Mouse (Mus musculus): ENCODE measurements at regions not wholly inside any gene's neighbourhood (a gene's known extent, or its start where the extent isn't known, plus 50 kb on each side); places are given as distances from the start of the nearest gene placed in this dataset.

DNA sequence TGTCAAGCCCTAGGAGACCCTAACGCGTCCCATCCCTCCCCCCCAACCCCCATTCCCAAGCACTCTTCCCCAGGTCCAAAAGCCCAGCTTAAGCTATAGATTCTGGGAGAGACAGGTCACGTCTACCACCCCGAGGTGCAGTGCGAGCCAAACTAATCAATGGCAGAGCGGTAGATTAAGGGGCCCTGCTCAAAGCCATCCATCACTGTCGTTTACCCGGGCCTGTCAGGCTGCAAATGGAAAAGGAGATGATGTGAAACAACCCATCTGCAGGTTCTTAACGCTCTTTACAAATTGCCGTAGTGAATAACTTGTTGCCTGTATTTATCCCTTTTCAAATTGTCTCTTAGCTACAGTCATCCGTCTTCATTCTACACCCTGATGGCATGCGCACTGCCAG, 126.2 kb upstream of the Nectin1 start:
- Histone ChIP-seq H3K9ac (ENCODE audit: low read depth, low read length) (no peak overlapping the region), H3K27me3 (ENCODE audit: insufficient read depth, low read length) (no peaks in the 10 kb centered on the region), H3K36me3 (ENCODE audit: insufficient read depth, low read length) (no peaks in the 10 kb centered on the region), H3K27ac (no peak overlapping the region), H3K4me1 (replicated peaks; ENCODE audit: insufficient read depth, low read length) (no peaks in the 10 kb centered on the region), H3K9me3 (replicated peaks; ENCODE audit: low read length) (no peaks in the 10 kb centered on the region), H3K4me2 (ENCODE audit: low read length) (no peak overlapping the region), H3K4me3 (replicated peaks; ENCODE audit: low read depth, low read length) (no peak overlapping the region)
- WGBS = 20% methylated on average over 12 of the region's 12 CpGs
- no peak for TF ChIP-seq CTCF (IDR thresholded peaks at IDR 0.05; ENCODE audit: low read depth)
- ATAC-seq (replicated peaks; ENCODE audit: low FRiP score, low read depth) (no peak), DNase-seq (ENCODE audit: low spot score) (no peak)

GRCm38 (mm10) chr9:43627558-43627957, 116.2 kb upstream of the Nectin1 start:
- H3K4me3 ChIP-seq (replicated peaks; ENCODE audit: low read depth, low read length) = no peak overlapping the region
- H3K4me2 ChIP-seq (ENCODE audit: low read length) = no peak overlapping the region
- no peaks in the 10 kb centered on the region for H3K4me1 ChIP-seq (replicated peaks; ENCODE audit: insufficient read depth, low read length)
- DNase-seq (ENCODE audit: low spot score) (no peak), ATAC-seq (replicated peaks; ENCODE audit: low FRiP score, low read depth) (no peak)
- 34% methylated on average over 4 of the region's 4 CpGs for WGBS
- H3K9ac ChIP-seq (ENCODE audit: low read depth, low read length) = no peak overlapping the region
- TF ChIP-seq CTCF (IDR thresholded peaks at IDR 0.05; ENCODE audit: low read depth) = no peak
- H3K27ac ChIP-seq = no peak overlapping the region
- H3K27me3 ChIP-seq (ENCODE audit: insufficient read depth, low read length) = no peaks in the 10 kb centered on the region
- H3K36me3 ChIP-seq (ENCODE audit: insufficient read depth, low read length) = no peaks in the 10 kb centered on the region
- H3K9me3 ChIP-seq (replicated peaks; ENCODE audit: low read length) = no peaks in the 10 kb centered on the region

DNA sequence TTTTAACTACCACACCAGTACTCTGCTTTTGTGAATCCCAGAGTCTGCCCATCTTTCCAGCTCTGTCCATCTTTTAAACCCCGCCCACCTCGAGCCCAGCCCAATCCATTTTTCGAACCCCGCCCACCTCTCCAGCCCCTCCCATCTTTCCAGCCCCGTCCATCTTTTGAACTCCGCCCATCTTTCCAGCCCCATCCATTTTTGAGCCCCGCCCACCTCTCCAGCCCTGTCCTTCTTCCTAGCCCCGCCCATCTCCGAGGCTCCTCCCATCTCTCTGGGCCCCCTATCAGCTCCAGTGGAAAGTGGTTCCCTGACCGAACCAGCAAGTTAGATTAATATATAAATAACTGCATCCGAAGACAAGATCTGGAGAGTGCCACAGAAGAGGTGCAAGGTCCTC, 115.0 kb upstream of the Nectin1 start:
- ATAC-seq (replicated peaks; ENCODE audit: low FRiP score, low read depth) = no peak
- no peaks in the 10 kb centered on the region for H3K9me3 ChIP-seq (replicated peaks; ENCODE audit: low read length)
- no peaks in the 10 kb centered on the region for H3K36me3 ChIP-seq (ENCODE audit: insufficient read depth, low read length)
- H3K4me1 ChIP-seq (replicated peaks; ENCODE audit: insufficient read depth, low read length) = no peaks in the 10 kb centered on the region
- no peak for TF ChIP-seq CTCF (IDR thresholded peaks at IDR 0.05; ENCODE audit: low read depth)
- H3K9ac ChIP-seq (ENCODE audit: low read depth, low read length) = no peak overlapping the region
- no peak overlapping the region for H3K4me3 ChIP-seq (replicated peaks; ENCODE audit: low read depth, low read length)
- no peak overlapping the region for H3K27ac ChIP-seq
- H3K27me3 ChIP-seq (ENCODE audit: insufficient read depth, low read length) = no peaks in the 10 kb centered on the region
- no peak overlapping the region for H3K4me2 ChIP-seq (ENCODE audit: low read length)
- peak; percentile 16 for DNase-seq (ENCODE audit: low spot score)
- WGBS = 37% methylated on average over 11 of the region's 11 CpGs

DNA sequence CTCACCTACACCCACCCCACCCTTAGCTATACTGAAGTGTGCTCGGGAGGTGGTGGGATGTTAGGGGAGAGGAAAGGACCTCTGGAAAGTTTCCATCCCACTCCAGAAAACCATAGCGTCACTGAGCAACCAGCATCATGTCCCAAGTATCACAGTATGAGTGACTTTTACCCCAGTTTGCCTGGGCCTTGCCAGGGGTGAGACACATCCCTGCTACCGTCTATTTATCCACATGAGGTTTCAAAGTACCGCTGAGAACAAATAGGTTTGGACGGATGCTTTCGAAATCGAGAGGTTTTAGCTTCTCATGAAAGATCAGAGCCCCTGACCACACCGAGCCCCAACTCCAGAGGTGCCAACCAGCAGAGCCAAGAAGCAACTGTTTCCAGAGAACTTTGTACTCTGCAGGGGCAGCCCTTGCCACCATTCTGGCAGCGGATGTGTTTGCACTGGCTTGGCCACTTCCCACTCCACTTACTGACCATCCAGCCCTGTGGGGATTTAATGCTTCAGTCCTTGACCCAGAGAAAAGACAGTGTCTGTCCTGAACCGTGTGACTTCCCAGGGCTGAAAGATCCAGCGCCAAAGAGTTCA, 107.3 kb upstream of the Nectin1 start:
- Histone ChIP-seq H3K27ac (no peak overlapping the region), H3K4me2 (ENCODE audit: low read length) (no peak overlapping the region), H3K9me3 (replicated peaks; ENCODE audit: low read length) (no peaks in the 10 kb centered on the region), H3K36me3 (ENCODE audit: insufficient read depth, low read length) (no peaks in the 10 kb centered on the region), H3K9ac (ENCODE audit: low read depth, low read length) (no peak overlapping the region), H3K4me1 (replicated peaks; ENCODE audit: insufficient read depth, low read length) (no peaks in the 10 kb centered on the region), H3K27me3 (ENCODE audit: insufficient read depth, low read length) (no peaks in the 10 kb centered on the region), H3K4me3 (replicated peaks; ENCODE audit: low read depth, low read length) (no peak overlapping the region)
- no peak for ATAC-seq (replicated peaks; ENCODE audit: low FRiP score, low read depth)
- no peak for TF ChIP-seq CTCF (IDR thresholded peaks at IDR 0.05; ENCODE audit: low read depth)
- DNase-seq (ENCODE audit: low spot score) = no peak
- WGBS = 72% methylated on average over 11 of the region's 11 CpGs

- H3K4me2 ChIP-seq (ENCODE audit: low read length) = no peak overlapping the region
- H3K9me3 ChIP-seq (replicated peaks; ENCODE audit: low read length) = no peaks in the 10 kb centered on the region
- H3K4me1 ChIP-seq (replicated peaks; ENCODE audit: insufficient read depth, low read length) = no peaks in the 10 kb centered on the region
- no peaks in the 10 kb centered on the region for H3K27me3 ChIP-seq (ENCODE audit: insufficient read depth, low read length)
- H3K4me3 ChIP-seq (replicated peaks; ENCODE audit: low read depth, low read length) = no peak overlapping the region
- no peaks in the 10 kb centered on the region for H3K36me3 ChIP-seq (ENCODE audit: insufficient read depth, low read length)
- 72% methylated on average over 3 of the region's 3 CpGs for WGBS
- no peak overlapping the region for H3K27ac ChIP-seq
- no peak for TF ChIP-seq CTCF (IDR thresholded peaks at IDR 0.05; ENCODE audit: low read depth)
- DNase-seq (ENCODE audit: low spot score) (no peak), ATAC-seq (replicated peaks; ENCODE audit: low FRiP score, low read depth) (no peak)
- H3K9ac ChIP-seq (ENCODE audit: low read depth, low read length) = no peak overlapping the region
Measured at GRCm38 (mm10) chr9:43658186-43658585, 85.6 kb upstream of the Nectin1 start.

DNA sequence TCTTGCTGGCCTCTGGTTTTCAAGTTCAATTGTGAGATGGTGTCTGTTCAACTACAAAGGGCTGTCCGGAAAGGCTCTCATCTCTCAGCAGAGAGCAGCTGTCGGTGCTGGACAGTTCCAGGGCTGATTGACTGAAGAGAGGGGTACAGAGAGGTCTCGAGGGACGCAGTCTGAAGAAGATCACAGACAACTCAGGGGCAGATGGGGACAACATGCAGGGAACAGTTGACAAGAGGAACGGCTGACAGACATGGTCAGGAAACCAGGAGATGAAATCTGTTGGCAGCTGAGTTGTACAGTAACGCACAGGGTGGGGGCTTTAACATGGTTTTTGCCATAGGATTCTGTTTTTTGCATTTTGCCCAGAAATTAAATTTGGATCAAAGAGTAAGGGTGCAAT, 84.5 kb upstream of the Nectin1 start:
- DNase-seq (ENCODE audit: low spot score) = no peak
- WGBS = 52% methylated on average over 6 of the region's 6 CpGs

DNA sequence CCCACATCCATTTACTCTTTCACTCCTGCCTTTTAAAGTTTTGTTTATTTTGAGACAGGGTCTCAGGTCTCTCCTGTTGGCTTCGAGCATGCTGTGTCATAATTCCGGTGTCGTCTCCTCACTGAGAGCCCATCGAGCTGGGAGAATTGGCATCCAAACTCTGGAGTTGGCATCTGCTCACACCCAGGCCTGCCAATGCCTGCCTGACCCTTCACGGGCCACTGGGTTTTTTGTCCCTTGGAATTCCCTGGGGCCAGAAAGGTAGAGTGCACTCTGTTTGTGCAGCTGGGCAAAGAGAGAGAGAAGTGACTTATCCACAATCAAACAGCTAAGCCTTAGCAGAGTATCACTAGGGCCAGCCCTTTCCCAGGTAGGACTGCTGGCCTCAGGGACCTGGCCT, 83.6 kb upstream of the Nectin1 start:
- no peaks in the 10 kb centered on the region for H3K4me1 ChIP-seq (replicated peaks; ENCODE audit: insufficient read depth, low read length)
- TF ChIP-seq CTCF (IDR thresholded peaks at IDR 0.05; ENCODE audit: low read depth) = no peak
- H3K27ac ChIP-seq = no peak overlapping the region
- H3K36me3 ChIP-seq (ENCODE audit: insufficient read depth, low read length) = no peaks in the 10 kb centered on the region
- no peak overlapping the region for H3K4me3 ChIP-seq (replicated peaks; ENCODE audit: low read depth, low read length)
- ATAC-seq (replicated peaks; ENCODE audit: low FRiP score, low read depth) = no peak
- 77% methylated on average over 5 of the region's 5 CpGs for WGBS
- DNase-seq (ENCODE audit: low spot score) = no peak
- no peaks in the 10 kb centered on the region for H3K27me3 ChIP-seq (ENCODE audit: insufficient read depth, low read length)
- H3K9ac ChIP-seq (ENCODE audit: low read depth, low read length) = no peak overlapping the region
- no peaks in the 10 kb centered on the region for H3K9me3 ChIP-seq (replicated peaks; ENCODE audit: low read length)
- H3K4me2 ChIP-seq (ENCODE audit: low read length) = no peak overlapping the region

More for the DNA sequence above, 84.5 kb upstream of the Nectin1 start:
- no peaks in the 10 kb centered on the region for H3K4me1 ChIP-seq (replicated peaks; ENCODE audit: insufficient read depth, low read length)
- H3K4me3 ChIP-seq (replicated peaks; ENCODE audit: low read depth, low read length) = no peak overlapping the region
- no peaks in the 10 kb centered on the region for H3K36me3 ChIP-seq (ENCODE audit: insufficient read depth, low read length)
- H3K4me2 ChIP-seq (ENCODE audit: low read length) = no peak overlapping the region
- H3K27ac ChIP-seq = no peak overlapping the region
- no peak overlapping the region for H3K9ac ChIP-seq (ENCODE audit: low read depth, low read length)
- no peak for TF ChIP-seq CTCF (IDR thresholded peaks at IDR 0.05; ENCODE audit: low read depth)
- no peaks in the 10 kb centered on the region for H3K27me3 ChIP-seq (ENCODE audit: insufficient read depth, low read length)
- no peaks in the 10 kb centered on the region for H3K9me3 ChIP-seq (replicated peaks; ENCODE audit: low read length)
- ATAC-seq (replicated peaks; ENCODE audit: low FRiP score, low read depth) = no peak

Measured in kidney, postnatal 0 days (tissue).